Mouse (Mus musculus) liver, embryonic 18 days (tissue): ENCODE measurements around the gene C8g. TPM values are rescaled to one million over a fixed set of nuclear protein-coding genes. Genes with fewer than 3 reads are reported as not detected.

ENCODE experiments used
- polyA plus RNA-seq: library from polyadenylated mRNA; depleted of rRNA; stranded (reverse); fragments of >200 nt; gene quantifications from 2 replicates; pipeline ENCODE4 v1.2.3, GENCODE M21; 2012; rRNA removed

The C8g gene
- 91.0 TPM in 2 replicates for polyA plus RNA-seq

GRCm38 (mm10) chr2:25501593-25502486, at the start of gene C8g:
TSS of gene C8g (minus strand) at chr2:25501719.

GRCm38 (mm10) chr2:25546811-25547491, 45.4 kb upstream of the C8g start, which contains the start of gene Traf2:
TSS of gene Traf2 (minus strand) at chr2:25546940.

GRCm38 (mm10) chr2:25500576-25501405, 728 bp downstream of the C8g start, which contains the start of gene Fbxw5:
TSS of gene Fbxw5 (plus strand) at chr2:25500750.

GRCm38 (mm10) chr2:25493476-25493961, 8.0 kb downstream of the C8g start, which contains the start of gene Lcn12:
TSS of gene Lcn12 (minus strand) at chr2:25493911.

GRCm38 (mm10) chr2:25469969-25470368, 31.6 kb downstream of the C8g start, which contains the start of gene Ptgds:
TSS of gene Ptgds (minus strand) at chr2:25470046.

GRCm38 (mm10) chr2:25460551-25461309, 40.8 kb downstream of the C8g start, which contains the start of gene Paxx:
TSS of gene Paxx (minus strand) at chr2:25461094.

GRCm38 (mm10) chr2:25456205-25456953, 45.1 kb downstream of the C8g start, which contains the start of gene Clic3:
TSS of gene Clic3 (plus strand) at chr2:25456838.

Other genes with a start within 250 kb of the C8g start
- 12.7 and 14.9 TPM in 2 replicates for gene Tmem203, start 246.3 kb downstream of the C8g start, polyA plus RNA-seq
- 2.4 and 3.4 TPM in 2 replicates for gene Tprn, start 239.1 kb downstream of the C8g start, polyA plus RNA-seq
- 48.3 and 51.8 TPM in 2 replicates for gene Ssna1, start 229.3 kb downstream of the C8g start, polyA plus RNA-seq
- 19.6 and 21.3 TPM in 2 replicates for gene Anapc2, start 229.2 kb downstream of the C8g start, polyA plus RNA-seq
- not detected in 2 replicates for gene Tmem210, start 213.6 kb downstream of the C8g start, polyA plus RNA-seq
- 0.05 TPM in 1 of 2 replicates, not detected in the other for gene Lrrc26, start 211.8 kb downstream of the C8g start, polyA plus RNA-seq
- 0.01 TPM in 1 of 2 replicates, not detected in the other for gene Grin1, start 182.5 kb downstream of the C8g start, polyA plus RNA-seq
- gene Man1b1, start 169.4 kb downstream of the C8g start, polyA plus RNA-seq: 5.0 and 5.1 TPM in 2 replicates
- gene Dpp7, start 145.4 kb downstream of the C8g start, polyA plus RNA-seq: 16.5 and 17.1 TPM in 2 replicates
- gene Uap1l1, start 136.0 kb downstream of the C8g start, polyA plus RNA-seq: 7.3 and 8.2 TPM in 2 replicates
- gene Sapcd2, start 129.4 kb downstream of the C8g start, polyA plus RNA-seq: 8.4 and 10.1 TPM in 2 replicates
- gene Entpd2, start 105.8 kb downstream of the C8g start, polyA plus RNA-seq: 6.0 and 7.2 TPM in 2 replicates
- 6.9 and 7.6 TPM in 2 replicates for gene Npdc1, start 102.4 kb downstream of the C8g start, polyA plus RNA-seq
- gene Fut7, start 78.5 kb downstream of the C8g start, polyA plus RNA-seq: 0.87 and 0.96 TPM in 2 replicates
- gene Abca2, start 73.0 kb downstream of the C8g start, polyA plus RNA-seq: 2.1 and 2.4 TPM in 2 replicates
- gene Clic3, start 44.9 kb downstream of the C8g start, polyA plus RNA-seq: 1.8 and 2.3 TPM in 2 replicates
- 12.5 and 13.0 TPM in 2 replicates for gene Paxx, start 40.6 kb downstream of the C8g start, polyA plus RNA-seq
- gene Ptgds, start 31.7 kb downstream of the C8g start, polyA plus RNA-seq: 0.68 and 0.72 TPM in 2 replicates
- gene Lcn12, start 7.8 kb downstream of the C8g start, polyA plus RNA-seq: not detected in 2 replicates
- 4.7 and 5.0 TPM in 2 replicates for gene Fbxw5, start 969 bp downstream of the C8g start, polyA plus RNA-seq
- 5.9 and 6.6 TPM in 2 replicates for gene Traf2, start 45.2 kb upstream of the C8g start, polyA plus RNA-seq
- 102 and 106 TPM in 2 replicates for gene Edf1, start 56.1 kb upstream of the C8g start, polyA plus RNA-seq
- 0.99 and 2.5 TPM in 2 replicates for gene Mamdc4, start 73.1 kb upstream of the C8g start, polyA plus RNA-seq
- gene Phpt1, start 73.5 kb upstream of the C8g start, polyA plus RNA-seq: 33.1 and 38.3 TPM in 2 replicates
- 0.05 and 0.13 TPM in 2 replicates for gene Ajm1, start 80.0 kb upstream of the C8g start, polyA plus RNA-seq
- 17.2 and 22.1 TPM in 2 replicates for gene Rabl6, start 106.8 kb upstream of the C8g start, polyA plus RNA-seq
- not detected in 2 replicates for gene Ccdc183, start 116.0 kb upstream of the C8g start, polyA plus RNA-seq
- gene Tmem141, start 120.3 kb upstream of the C8g start, polyA plus RNA-seq: 23.0 and 24.3 TPM in 2 replicates
- 84.3 and 88.2 TPM in 2 replicates for gene Fcna, start 126.3 kb upstream of the C8g start, polyA plus RNA-seq
- gene Lcn8, start 151.4 kb upstream of the C8g start, polyA plus RNA-seq: not detected in 2 replicates
- not detected in 2 replicates for gene Lcn5, start 156.2 kb upstream of the C8g start, polyA plus RNA-seq
- gene Lcn6, start 175.1 kb upstream of the C8g start, polyA plus RNA-seq: not detected in 2 replicates
- gene Lcn10, start 181.0 kb upstream of the C8g start, polyA plus RNA-seq: not detected in 2 replicates
- gene Obp2a, start 198.3 kb upstream of the C8g start, polyA plus RNA-seq: not detected in 2 replicates
- 4.9 and 5.3 TPM in 2 replicates for gene Bmyc, start 205.0 kb upstream of the C8g start, polyA plus RNA-seq
- not detected in 2 replicates for gene Obp2b, start 235.3 kb upstream of the C8g start, polyA plus RNA-seq